Mouse (Mus musculus) erythroid progenitor cell, adult 5-6 weeks (primary cell): ENCODE measurements around the gene Nudt16l1. TPM values are rescaled to one million over a fixed set of nuclear protein-coding genes. Genes with fewer than 3 reads are reported as not detected.

Experiments used
- ATAC-seq: replicated peaks from 2 replicates; pipeline ENCODE4 v1.8.0; 2016; ENCODE audit warnings: moderate number of reproducible peaks, mild to moderate bottlenecking, moderate TSS enrichment, inconsistent platforms; ENCODE audit not compliant: poor library complexity, low FRiP score, severe bottlenecking
- total RNA-seq, 2 experiments: library from RNA; stranded (forward) in 1 of 2; stranded (reverse) in 1 of 2; fragments of 150-400 nt in 1 of 2; fragments of 186-747, 209-891 nt in 1 of 2; gene quantifications; 2 replicates each; pipeline versions ENCODE4 v1.2.3 to v1.2.4; 2015 to 2017; ENCODE audit warnings: low replicate concordance in 2 of 2

The Nudt16l1 gene
- total RNA-seq (2015; ENCODE audit: low replicate concordance): 4.2 and 9.4 TPM in 2 replicates
- 0.53 and 5.8 TPM in 2 replicates for total RNA-seq (2017; ENCODE audit: low replicate concordance)

DNA sequence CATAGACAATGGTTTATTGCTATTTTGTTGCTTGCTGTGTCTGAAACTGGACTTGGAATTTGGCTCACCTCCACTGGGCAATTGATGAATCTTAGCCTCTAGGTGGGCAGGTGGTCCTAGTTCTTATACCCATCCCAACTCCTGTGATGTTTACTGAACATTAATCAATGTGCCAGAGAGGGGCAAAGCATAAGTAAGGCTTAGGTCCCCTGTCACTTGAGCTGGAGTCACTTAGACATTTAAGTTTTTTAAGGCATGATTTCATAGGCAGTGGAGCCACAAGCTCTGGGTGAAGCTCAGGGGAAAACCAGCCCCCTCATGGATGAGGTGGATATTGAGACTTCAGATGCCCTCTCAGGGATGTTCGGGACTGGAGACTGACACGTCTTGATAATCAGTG, at the start of gene Nudt16l1:
TSS of gene Nudt16l1 (plus strand) at position 301 of the 400 bp plus-strand sequence.
- no peak for ATAC-seq

GRCm38 (mm10) chr16:4890201-4890709, 48.3 kb upstream of the Nudt16l1 start:
- ATAC-seq: no peak

- no peak for ATAC-seq
Observed at GRCm38 (mm10) chr16:4892171-4892570, 46.4 kb upstream of the Nudt16l1 start.

DNA sequence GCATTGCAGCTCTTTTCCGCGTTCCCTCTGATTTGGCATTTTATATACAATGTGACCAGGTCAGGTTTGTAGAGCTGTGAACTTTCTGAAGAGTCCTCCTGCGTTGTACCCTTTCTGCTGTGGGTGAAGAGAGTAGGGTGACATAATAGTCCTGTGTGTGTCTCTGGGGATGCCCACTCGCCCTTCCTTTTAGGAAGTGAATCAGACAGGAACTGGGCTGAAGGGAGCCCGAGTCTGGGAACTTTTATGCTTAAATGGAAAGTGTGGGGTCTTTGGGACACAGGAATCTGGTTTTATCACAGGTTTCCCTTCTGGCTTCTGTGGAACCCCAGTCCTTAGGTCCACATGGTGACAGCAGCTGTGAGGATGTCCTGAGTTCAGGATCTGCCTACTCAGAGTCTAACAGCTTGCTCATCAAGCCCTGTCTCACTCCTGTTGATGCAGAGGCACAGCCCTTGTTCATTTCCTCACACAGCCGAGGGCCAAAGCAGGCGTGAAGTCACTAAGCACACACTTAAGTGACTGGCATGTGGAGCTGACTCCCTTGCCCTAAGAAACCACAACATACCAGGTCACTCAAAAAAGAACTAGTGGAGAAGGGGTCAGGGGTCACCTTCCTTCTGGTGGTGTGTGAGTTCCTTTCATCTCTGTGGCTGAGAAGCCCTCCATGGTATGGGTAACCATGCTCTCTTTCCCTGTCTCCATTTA, 44.2 kb upstream of the Nudt16l1 start:
- no peak for ATAC-seq

DNA sequence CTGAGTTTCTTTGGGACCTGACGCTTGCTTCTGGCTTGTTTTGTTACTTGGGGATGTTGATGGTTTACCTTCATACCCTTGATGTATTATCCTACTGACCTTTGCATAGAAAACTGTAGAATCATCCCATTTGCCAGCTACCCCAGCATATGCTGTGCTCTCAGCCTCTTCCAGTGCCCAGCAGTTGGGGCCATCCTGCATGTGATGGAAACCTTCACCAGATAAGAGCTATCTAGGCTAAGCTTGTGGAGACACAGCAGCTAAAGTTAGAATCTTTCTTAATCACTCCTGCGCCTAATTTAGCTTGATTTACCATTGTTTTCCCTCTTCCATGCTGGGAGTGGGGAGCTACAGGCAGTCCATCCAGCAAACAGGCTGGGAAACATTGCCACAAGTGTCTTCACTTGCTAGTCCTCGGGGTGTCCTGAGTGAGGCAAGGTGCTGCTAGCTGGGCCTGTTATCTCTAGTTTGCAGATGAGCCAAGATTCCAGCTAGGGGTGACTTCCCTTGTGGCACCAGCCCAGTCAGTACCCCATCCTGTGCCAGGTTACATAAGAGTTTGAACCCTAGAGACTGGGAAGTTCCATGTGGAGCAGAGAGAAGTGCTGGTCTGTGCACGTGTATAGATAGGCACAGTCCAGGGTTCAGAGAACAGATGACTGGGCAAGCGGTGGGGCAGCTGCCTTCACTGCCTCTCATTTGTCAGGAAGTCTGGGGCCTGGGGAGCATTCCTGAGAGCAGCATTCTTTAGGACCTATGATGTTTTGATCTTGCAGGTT, 42.1 kb upstream of the Nudt16l1 start:
- ATAC-seq: 0 out of 2 replicates have a peak, but pooled peaks have one; percentile 13

DNA sequence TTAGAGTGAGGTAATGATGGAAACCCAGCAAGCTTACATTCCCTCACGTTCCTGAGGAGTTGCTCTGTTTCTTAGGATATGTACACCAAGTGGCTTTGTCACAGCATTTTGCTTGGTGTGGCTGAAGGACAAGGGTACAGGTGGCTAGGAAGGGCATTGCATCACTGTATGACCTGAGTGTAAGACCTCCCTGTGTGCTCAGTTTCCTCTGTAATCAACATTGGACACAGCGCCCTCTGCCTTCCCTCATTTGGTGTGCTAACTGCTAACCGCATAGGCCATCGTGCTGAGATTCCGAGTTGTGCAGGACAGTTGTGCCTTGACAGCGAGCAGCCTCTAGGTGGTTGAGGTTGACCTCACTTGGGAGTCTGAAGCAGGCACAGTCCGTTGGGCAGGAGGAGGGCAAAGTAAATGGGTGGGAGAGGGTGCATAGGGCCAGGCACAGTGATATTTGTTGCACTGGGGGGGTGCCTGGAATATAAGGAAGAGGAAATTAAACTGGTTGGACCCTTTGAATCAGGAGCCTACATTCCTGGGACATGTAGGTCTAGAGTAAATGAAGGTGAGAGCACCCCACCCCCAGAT, 41.3 kb upstream of the Nudt16l1 start:
- ATAC-seq: no peak

- no peak for ATAC-seq
Observed at GRCm38 (mm10) chr16:4898881-4899280, 39.7 kb upstream of the Nudt16l1 start.

- no peak for ATAC-seq
Observed at GRCm38 (mm10) chr16:4899711-4900110, 38.9 kb upstream of the Nudt16l1 start.

- no peak for ATAC-seq
Observed at GRCm38 (mm10) chr16:4901167-4901566, 37.4 kb upstream of the Nudt16l1 start.

GRCm38 (mm10) chr16:4902390-4902789, 36.2 kb upstream of the Nudt16l1 start:
- ATAC-seq: no peak

- ATAC-seq: no peak
Observed at GRCm38 (mm10) chr16:4903491-4904102, 35.0 kb upstream of the Nudt16l1 start.

- ATAC-seq: no peak
Observed at GRCm38 (mm10) chr16:4904878-4905277, 33.7 kb upstream of the Nudt16l1 start.

DNA sequence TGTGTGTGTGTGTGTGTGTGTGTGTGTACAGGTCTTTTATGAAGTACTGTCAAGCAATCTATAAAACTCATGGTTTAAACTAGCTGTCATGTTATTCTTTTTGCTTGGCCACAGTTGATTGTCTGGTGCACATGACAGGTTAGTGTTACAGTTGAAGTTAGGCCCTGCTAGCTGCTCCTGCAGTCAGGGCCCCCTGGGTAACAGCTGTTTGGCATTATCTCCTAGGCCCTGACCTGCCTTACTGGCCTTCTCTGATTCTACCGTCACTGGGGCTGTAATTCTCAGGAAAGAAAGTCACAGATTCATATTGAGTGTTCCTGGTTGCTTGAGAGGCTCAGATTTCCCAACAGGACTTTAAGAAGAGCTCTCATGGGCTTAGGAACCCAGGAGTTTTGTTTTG, 33.0 kb upstream of the Nudt16l1 start:
- ATAC-seq: no peak

DNA sequence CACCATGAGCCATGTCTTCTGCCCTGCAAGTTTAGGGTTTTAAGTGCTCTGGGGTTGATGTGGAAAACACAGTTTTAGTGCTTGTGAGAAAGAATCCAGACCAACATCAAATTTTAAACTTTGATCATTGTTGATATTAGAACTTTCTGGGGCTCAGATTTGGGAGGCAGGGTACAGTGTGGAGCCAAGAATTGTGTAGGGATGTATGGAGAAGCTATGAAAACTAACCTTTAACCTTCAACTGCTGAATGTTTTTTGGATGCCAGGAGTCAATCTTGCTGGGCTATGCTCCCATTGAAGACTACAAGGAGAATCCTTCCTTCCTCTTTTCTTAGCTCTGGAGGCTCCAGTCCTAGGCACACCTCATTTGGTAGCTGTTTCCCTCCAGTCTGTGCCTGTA, 32.0 kb upstream of the Nudt16l1 start:
- ATAC-seq: no peak

- no peak for ATAC-seq
Observed at GRCm38 (mm10) chr16:4907386-4907785, 31.2 kb upstream of the Nudt16l1 start.

DNA sequence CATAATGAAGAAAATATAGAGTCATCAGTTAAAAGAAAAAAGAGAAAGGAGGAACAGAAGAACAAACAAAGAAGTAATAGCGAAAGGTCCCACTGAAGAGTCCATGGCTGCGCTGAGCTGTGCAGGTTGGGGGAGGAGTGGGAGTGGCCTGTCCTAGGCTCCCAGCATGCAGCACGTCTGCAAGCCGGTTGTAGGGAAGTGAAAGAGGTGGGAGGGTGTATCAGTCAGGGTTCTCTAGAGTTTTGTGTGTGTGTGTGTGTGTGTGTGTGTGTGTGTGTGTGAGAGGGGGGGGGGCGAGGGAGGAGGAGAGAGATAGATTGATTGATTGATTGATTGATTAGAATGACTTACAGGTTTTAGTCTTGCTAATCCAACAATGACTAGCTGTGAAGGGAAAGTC, 30.6 kb upstream of the Nudt16l1 start:
- ATAC-seq: no peak

- ATAC-seq: no peak
Observed at GRCm38 (mm10) chr16:4909745-4910144, 28.8 kb upstream of the Nudt16l1 start.

- no peak for ATAC-seq
Observed at GRCm38 (mm10) chr16:4910758-4911157, 27.8 kb upstream of the Nudt16l1 start.

GRCm38 (mm10) chr16:4912074-4912648, 26.4 kb upstream of the Nudt16l1 start:
- no peak for ATAC-seq
